Mouse (Mus musculus): ENCODE results near the gene Gm49384. TPM values are rescaled to one million over a fixed set of nuclear protein-coding genes. Genes with fewer than 3 reads are reported as not detected.

Gene Gm49384
- polyA plus RNA-seq, 1 experiment from 2014 or later, result 21.5 TPM

DNA sequence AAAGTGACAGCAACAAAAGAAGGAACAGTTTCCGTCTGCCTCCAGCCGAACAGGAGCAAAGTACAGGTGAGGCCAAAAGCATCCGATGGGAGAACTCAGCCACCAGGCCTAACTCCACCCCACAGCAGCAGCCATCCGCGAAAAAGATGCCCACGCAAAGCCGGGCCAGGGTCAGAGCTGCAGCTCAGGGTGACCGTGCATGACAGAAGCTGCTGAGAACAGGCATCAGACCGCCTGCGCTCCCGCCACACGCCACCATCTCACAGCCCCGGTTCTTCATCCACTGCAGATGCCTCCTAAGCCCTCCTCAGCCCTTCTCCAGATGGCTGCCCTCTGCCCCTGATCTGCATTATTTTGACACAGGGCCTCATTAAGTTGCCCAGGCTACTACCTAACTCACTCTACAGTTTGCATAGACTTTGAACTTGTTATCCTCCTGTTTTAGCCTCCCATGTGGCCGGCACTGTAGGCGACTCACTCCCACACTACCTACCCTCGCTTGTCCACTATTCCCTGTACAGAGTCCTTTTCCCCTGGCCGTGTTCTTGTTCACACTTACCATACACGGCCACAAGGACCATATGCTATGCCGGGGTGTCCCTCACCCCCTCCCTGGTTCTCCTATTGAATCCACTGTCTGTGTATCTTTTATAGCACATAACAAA is 16.7 kb upstream of the Gm49384 start:
- H3K9me3 ChIP-seq, result no peaks in the 10 kb centered on the region
- no peak overlapping the region for H3K4me2 ChIP-seq
- no peak overlapping the region for H3K27ac ChIP-seq
- no peaks in the 10 kb centered on the region for H3K27me3 ChIP-seq (replicated peaks)
- H3K4me1 ChIP-seq, result no peaks in the 10 kb centered on the region
- no peak for ATAC-seq (ENCODE audit: insufficient read depth, low FRiP score, low read depth)
- no peak overlapping the region for H3K9ac ChIP-seq
- 90% methylated on average over 19 of the region's 19 CpGs for WGBS
- peaks cover 4% of the 10 kb centered on the region; the same call in 1 of the 2 replicates for H3K36me3 ChIP-seq
- H3K4me3 ChIP-seq (replicated peaks), result no peak overlapping the region

DNA sequence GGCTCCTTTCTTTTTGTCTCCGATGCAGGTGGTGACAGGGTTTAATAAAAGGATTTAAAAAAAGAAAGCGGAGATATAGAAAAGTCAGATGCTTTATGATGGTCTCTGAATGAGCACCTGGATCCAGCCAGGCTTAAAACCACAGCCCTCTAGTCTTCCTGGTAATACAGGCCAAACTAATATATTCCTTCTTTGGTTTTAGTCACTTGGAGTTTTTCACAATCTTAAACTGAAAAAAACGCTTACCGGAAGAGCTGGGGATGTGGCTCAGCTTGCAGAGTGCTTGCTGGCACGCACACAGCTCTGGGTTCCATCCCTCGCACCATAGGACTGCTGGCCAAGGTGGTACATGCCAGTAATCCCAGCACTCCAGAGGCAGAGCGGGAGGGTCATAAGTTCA is 12.5 kb upstream of the Gm49384 start:
- H3K9ac ChIP-seq, result no peak overlapping the region
- no peak for ATAC-seq (ENCODE audit: insufficient read depth, low FRiP score, low read depth)
- H3K27me3 ChIP-seq (replicated peaks), result no peaks in the 10 kb centered on the region
- no peak overlapping the region for H3K27ac ChIP-seq
- no peaks in the 10 kb centered on the region for H3K4me1 ChIP-seq
- H3K36me3 ChIP-seq, result peaks cover 18% of the 10 kb centered on the region
- 95% methylated on average over 7 of the region's 7 CpGs for WGBS
- H3K9me3 ChIP-seq, result no peaks in the 10 kb centered on the region
- H3K4me2 ChIP-seq, result no peak overlapping the region
- no peak overlapping the region for H3K4me3 ChIP-seq (replicated peaks)

- 79% methylated on average over 3 of the region's 3 CpGs for WGBS
- Histone ChIP-seq H3K9ac (no peak overlapping the region), H3K36me3 (peaks cover 14% of the 10 kb centered on the region), H3K27me3 (replicated peaks) (no peaks in the 10 kb centered on the region), H3K4me1 (no peaks in the 10 kb centered on the region), H3K27ac (no peak overlapping the region), H3K4me2 (no peak overlapping the region), H3K4me3 (replicated peaks) (no peak overlapping the region), H3K9me3 (no peaks in the 10 kb centered on the region)
- no peak for ATAC-seq (ENCODE audit: insufficient read depth, low FRiP score, low read depth)
These were observed 11.1 kb upstream of the Gm49384 start for GRCm38 (mm10) chr12:69215000-69215785.

- WGBS, result 92% methylated on average over 7 of the region's 7 CpGs
- Histone ChIP-seq H3K4me3 (replicated peaks) (no peak overlapping the region), H3K9me3 (no peaks in the 10 kb centered on the region), H3K27me3 (replicated peaks) (no peaks in the 10 kb centered on the region), H3K9ac (no peak overlapping the region), H3K4me1 (no peaks in the 10 kb centered on the region), H3K27ac (no peak overlapping the region), H3K36me3 (peaks cover 14% of the 10 kb centered on the region), H3K4me2 (no peak overlapping the region)
- ATAC-seq (ENCODE audit: insufficient read depth, low FRiP score, low read depth), result no peak
These were observed 10.3 kb upstream of the Gm49384 start for GRCm38 (mm10) chr12:69214393-69214792.

DNA sequence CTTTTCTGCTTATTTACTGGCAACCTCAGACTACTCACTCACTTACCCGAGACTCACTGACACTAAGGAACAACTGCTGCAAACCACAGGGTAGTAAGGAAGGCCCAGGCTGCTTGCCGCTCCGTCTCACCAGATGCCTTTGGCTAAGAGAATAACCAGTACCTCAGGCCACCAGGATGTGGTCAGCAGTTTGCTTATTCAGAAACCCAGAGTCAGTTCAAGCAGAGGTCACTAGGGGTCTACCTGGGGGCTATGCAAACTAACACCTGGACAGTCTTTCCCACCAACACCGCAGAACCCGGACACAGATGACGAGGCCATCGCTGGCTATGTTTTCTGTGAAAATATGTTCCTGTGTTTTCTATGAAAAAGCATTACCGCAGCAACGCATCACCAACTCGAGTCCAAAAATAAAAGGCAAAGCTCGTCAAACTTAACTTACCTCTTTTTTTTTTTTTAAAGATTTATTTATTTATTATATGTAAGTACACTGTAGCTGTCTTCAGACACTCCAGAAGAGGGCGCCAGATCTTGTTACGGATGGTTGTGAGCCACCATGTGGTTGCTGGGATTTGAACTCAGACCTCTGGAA is 9.2 kb upstream of the Gm49384 start:
- Histone ChIP-seq H3K36me3 (peaks cover 14% of the 10 kb centered on the region), H3K4me2 (no peak overlapping the region), H3K27me3 (replicated peaks) (no peaks in the 10 kb centered on the region), H3K4me1 (no peaks in the 10 kb centered on the region), H3K4me3 (replicated peaks) (no peak overlapping the region), H3K9ac (no peak overlapping the region), H3K9me3 (no peaks in the 10 kb centered on the region), H3K27ac (no peak overlapping the region)
- ATAC-seq (ENCODE audit: insufficient read depth, low FRiP score, low read depth), result no peak
- WGBS, result 93% methylated on average over 13 of the region's 13 CpGs

DNA sequence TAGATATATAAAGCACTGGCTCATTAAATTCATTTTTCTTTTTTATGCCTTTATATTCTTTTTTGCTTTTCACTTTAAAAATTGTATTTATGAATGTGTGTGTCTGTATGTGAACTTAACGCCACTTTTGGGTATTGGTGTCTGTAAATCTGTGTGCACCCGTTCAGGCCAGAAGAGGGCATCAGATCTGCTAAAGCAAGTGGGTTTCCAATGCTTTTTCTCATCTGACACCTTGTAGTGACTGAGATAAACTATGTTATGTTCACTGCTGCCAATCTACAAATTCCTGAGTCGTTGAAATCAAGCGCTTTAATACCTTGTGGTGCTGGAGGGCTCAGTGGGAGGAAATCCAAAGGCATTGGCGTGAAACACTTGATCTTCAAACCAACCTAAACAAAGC is 7.0 kb upstream of the Gm49384 start:
- Histone ChIP-seq H3K4me3 (replicated peaks) (no peak overlapping the region), H3K4me1 (no peaks in the 10 kb centered on the region), H3K9me3 (no peaks in the 10 kb centered on the region), H3K27me3 (replicated peaks) (no peaks in the 10 kb centered on the region), H3K4me2 (no peak overlapping the region), H3K9ac (no peak overlapping the region), H3K36me3 (peaks cover 14% of the 10 kb centered on the region), H3K27ac (no peak overlapping the region)
- 73% methylated on average over 5 of the region's 5 CpGs for WGBS
- no peak for ATAC-seq (ENCODE audit: insufficient read depth, low FRiP score, low read depth)

GRCm38 (mm10) chr12:69210056-69210979 is 6.3 kb upstream of the Gm49384 start:
- Histone ChIP-seq H3K27me3 (replicated peaks) (no peaks in the 10 kb centered on the region), H3K4me1 (no peaks in the 10 kb centered on the region), H3K4me3 (replicated peaks) (no peak overlapping the region), H3K27ac (no peak overlapping the region), H3K36me3 (peaks cover 14% of the 10 kb centered on the region), H3K4me2 (no peak overlapping the region), H3K9ac (no peak overlapping the region), H3K9me3 (no peaks in the 10 kb centered on the region)
- WGBS, result 89% methylated on average over 18 of the region's 18 CpGs
- ATAC-seq (ENCODE audit: insufficient read depth, low FRiP score, low read depth), result no peak

DNA sequence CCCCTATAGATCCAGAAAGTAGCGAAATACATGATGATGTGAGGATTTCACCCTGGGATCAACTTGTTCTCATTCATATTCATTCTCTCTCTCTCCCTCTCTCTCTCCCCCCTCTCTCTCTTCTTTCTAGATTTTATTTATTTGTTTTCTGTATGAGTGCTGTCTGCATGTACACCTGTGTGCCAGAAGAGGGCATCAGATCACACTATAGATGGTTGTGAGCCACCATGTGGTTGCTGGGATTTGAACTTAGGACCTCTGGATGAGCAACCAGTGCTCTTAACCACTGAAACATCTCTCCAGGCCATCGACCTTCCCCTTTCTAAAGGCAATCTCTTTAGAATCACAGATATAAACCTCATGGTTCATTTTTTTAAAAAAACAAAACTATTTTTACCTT is 4.5 kb upstream of the Gm49384 start:
- H3K27me3 ChIP-seq (replicated peaks), result no peaks in the 10 kb centered on the region
- H3K27ac ChIP-seq, result no peak overlapping the region
- peaks cover 14% of the 10 kb centered on the region for H3K36me3 ChIP-seq
- WGBS, result 92% methylated on average over 2 of the region's 2 CpGs
- H3K9me3 ChIP-seq, result no peaks in the 10 kb centered on the region
- no peak for ATAC-seq (ENCODE audit: insufficient read depth, low FRiP score, low read depth)
- H3K4me2 ChIP-seq, result no peak overlapping the region
- H3K4me3 ChIP-seq (replicated peaks), result no peak overlapping the region
- no peak overlapping the region for H3K9ac ChIP-seq
- H3K4me1 ChIP-seq, result no peaks in the 10 kb centered on the region

DNA sequence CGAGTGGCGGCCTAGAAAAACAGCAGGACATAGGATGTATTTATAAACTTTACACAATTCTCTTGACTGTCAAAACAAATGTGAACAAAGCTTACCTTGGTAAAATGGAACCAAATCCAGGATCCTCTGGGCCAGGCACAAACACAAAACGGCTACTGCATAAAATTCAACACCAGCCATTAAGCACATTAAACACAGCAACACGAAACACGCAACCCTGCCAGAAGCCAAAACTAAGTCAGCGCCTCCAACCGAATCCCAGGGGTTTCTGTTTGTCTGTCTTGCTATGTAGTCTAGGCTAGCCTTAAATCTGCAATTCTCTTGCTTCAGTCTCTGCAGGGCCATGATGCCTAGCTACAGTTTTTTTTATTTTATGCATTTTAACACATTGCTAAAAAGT is 3.9 kb upstream of the Gm49384 start:
- no peak for ATAC-seq (ENCODE audit: insufficient read depth, low FRiP score, low read depth)
- Histone ChIP-seq H3K9me3 (no peaks in the 10 kb centered on the region), H3K9ac (no peak overlapping the region), H3K36me3 (peaks cover 10% of the 10 kb centered on the region; the same call in 1 of the 2 replicates), H3K4me3 (replicated peaks) (no peak overlapping the region), H3K27me3 (replicated peaks) (no peaks in the 10 kb centered on the region), H3K4me1 (no peaks in the 10 kb centered on the region), H3K27ac (no peak overlapping the region), H3K4me2 (no peak overlapping the region)
- WGBS, result 93% methylated on average over 7 of the region's 7 CpGs

GRCm38 (mm10) chr12:69207396-69207795 is 3.3 kb upstream of the Gm49384 start:
- 95% methylated on average over 8 of the region's 8 CpGs for WGBS
- Histone ChIP-seq H3K36me3 (peaks cover 9% of the 10 kb centered on the region; the same call in 1 of the 2 replicates), H3K4me3 (replicated peaks) (no peak overlapping the region), H3K27ac (no peak overlapping the region), H3K4me2 (no peak overlapping the region), H3K9ac (no peak overlapping the region), H3K9me3 (no peaks in the 10 kb centered on the region), H3K27me3 (replicated peaks) (no peaks in the 10 kb centered on the region), H3K4me1 (no peaks in the 10 kb centered on the region)
- no peak for ATAC-seq (ENCODE audit: insufficient read depth, low FRiP score, low read depth)

DNA sequence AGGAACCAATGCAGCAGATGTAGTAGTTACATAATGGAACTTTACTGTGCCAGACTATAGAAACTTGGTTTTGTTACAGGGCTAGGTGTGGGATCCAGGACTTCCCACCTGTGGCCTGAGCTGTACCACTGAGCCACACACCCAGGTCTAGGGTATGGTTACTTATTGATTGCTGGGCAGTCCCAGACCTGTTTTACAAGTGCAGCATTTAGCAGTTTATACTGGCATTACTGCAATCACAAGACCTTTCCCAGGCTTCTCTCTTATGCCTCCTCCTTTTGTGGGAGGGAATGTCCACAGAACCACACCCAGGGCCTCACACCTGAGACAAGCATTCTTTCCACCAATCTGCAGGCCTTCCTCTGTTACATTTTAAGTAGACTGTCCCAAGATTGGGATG is 5.1 kb downstream of the Gm49384 start:
- Histone ChIP-seq H3K4me3 (replicated peaks) (no peak overlapping the region; the same call in 1 of the 2 replicates), H3K27ac (no peak overlapping the region), H3K9ac (no peak overlapping the region), H3K4me1 (peaks cover 18% of the 10 kb centered on the region), H3K4me2 (no peak overlapping the region; the same call in 1 of the 2 replicates), H3K36me3 (peaks cover 11% of the 10 kb centered on the region; the same call in 1 of the 2 replicates), H3K9me3 (no peaks in the 10 kb centered on the region), H3K27me3 (replicated peaks) (no peaks in the 10 kb centered on the region)
- ATAC-seq (ENCODE audit: insufficient read depth, low FRiP score, low read depth), result peak; percentile 11; the same call in 1 of the 2 replicates
